Mouse (Mus musculus) heart, embryonic 16.5 days (tissue): ENCODE results near the gene Morf4l1. TPM values are rescaled to one million over a fixed set of nuclear protein-coding genes. Genes with fewer than 3 reads are reported as not detected.

Experiments used
- ATAC-seq: fragments of 200-750 bp; cut with Nextera tagmentation; replicated peaks from 2 replicates; pipeline ENCODE4 v1.8.0; 2017; ENCODE audit warnings: moderate number of reproducible peaks; ENCODE audit not compliant: insufficient read depth, low FRiP score; ENCODE audit errors: extremely low read depth
- H3K27ac ChIP-seq: fragments of 300-500 bp; sonication (generic); 2 replicates; pipeline ENCODE4 v1.5.1; 2014; ENCODE audit warnings: mild to moderate bottlenecking, low read length, control low read depth, moderate library complexity
- H3K27me3 ChIP-seq: fragments of 300-500 bp; sonication (generic); 2 replicates; pipeline ENCODE4 v1.6.1; 2014; ENCODE audit warnings: low read length, mixed read lengths; ENCODE audit not compliant: control insufficient read depth, insufficient read depth
- H3K36me3 ChIP-seq: fragments of 300-500 bp; sonication (generic); 2 replicates; pipeline ENCODE4 v1.6.1; 2014; ENCODE audit not compliant: control insufficient read depth, insufficient read depth
- H3K4me1 ChIP-seq: fragments of 300-500 bp; sonication (generic); 2 replicates; pipeline ENCODE4 v1.6.1; 2014; ENCODE audit warnings: low read length, mixed read lengths; ENCODE audit not compliant: control insufficient read depth, insufficient read depth
- H3K4me2 ChIP-seq: fragments of 300-500 bp; sonication (generic); 2 replicates; pipeline ENCODE4 v1.6.1; 2014; ENCODE audit warnings: low read depth, mild to moderate bottlenecking, control low read depth, low read length
- H3K4me3 ChIP-seq: fragments of 300-500 bp; sonication (generic); 2 replicates; pipeline ENCODE4 v1.5.1; 2014; ENCODE audit warnings: mild to moderate bottlenecking, control low read depth, low read length
- H3K9ac ChIP-seq: fragments of 300-500 bp; sonication (generic); 2 replicates; pipeline ENCODE4 v1.6.1; 2014; ENCODE audit warnings: low read length, control low read depth
- H3K9me3 ChIP-seq: fragments of 300-500 bp; sonication (generic); replicated peaks from 2 replicates; pipeline ENCODE4 v1.6.1; 2016; ENCODE audit warnings: low read length; ENCODE audit not compliant: control insufficient read depth
- whole genome bisulfite sequencing: fragments of 180-500 bp; shearing (Covaris S2); extraction: QIAGEN DNeasy Blood & Tissue Kit; methylation state at CpG from one replicate; pipeline ENCODE4 v1.1.7; 2014; 5-methylcytosine and 5-hydroxymethylcytosine counted together
- polyA plus RNA-seq: library from polyadenylated mRNA; unstranded; fragments of >200 nt; fragmentation: Nextera tagmentation; extraction: Ambion mirVana; gene quantifications from 2 replicates; pipeline ENCODE4 v1.2.1, GENCODE M21; 2015

The Morf4l1 gene
- polyA plus RNA-seq, 1 experiment from 2014 or later, result 363 TPM

- H3K9ac ChIP-seq, result no peak overlapping the region
- H3K27ac ChIP-seq, result no peak overlapping the region
- no peaks in the 10 kb centered on the region for H3K27me3 ChIP-seq
- ATAC-seq, result no peak
- peaks cover 8% of the 10 kb centered on the region for H3K4me1 ChIP-seq
- 79% methylated on average over 8 of the region's 8 CpGs for WGBS
- H3K9me3 ChIP-seq, result 0 out of 2 replicates have a peak, but pooled peaks cover 2% of the 10 kb centered on the region
- H3K36me3 ChIP-seq, result no peaks in the 10 kb centered on the region
- no peak overlapping the region for H3K4me2 ChIP-seq
- H3K4me3 ChIP-seq, result no peak overlapping the region
These were observed 20.9 kb upstream of the Morf4l1 start for GRCm38 (mm10) chr9:90135466-90135865.

DNA sequence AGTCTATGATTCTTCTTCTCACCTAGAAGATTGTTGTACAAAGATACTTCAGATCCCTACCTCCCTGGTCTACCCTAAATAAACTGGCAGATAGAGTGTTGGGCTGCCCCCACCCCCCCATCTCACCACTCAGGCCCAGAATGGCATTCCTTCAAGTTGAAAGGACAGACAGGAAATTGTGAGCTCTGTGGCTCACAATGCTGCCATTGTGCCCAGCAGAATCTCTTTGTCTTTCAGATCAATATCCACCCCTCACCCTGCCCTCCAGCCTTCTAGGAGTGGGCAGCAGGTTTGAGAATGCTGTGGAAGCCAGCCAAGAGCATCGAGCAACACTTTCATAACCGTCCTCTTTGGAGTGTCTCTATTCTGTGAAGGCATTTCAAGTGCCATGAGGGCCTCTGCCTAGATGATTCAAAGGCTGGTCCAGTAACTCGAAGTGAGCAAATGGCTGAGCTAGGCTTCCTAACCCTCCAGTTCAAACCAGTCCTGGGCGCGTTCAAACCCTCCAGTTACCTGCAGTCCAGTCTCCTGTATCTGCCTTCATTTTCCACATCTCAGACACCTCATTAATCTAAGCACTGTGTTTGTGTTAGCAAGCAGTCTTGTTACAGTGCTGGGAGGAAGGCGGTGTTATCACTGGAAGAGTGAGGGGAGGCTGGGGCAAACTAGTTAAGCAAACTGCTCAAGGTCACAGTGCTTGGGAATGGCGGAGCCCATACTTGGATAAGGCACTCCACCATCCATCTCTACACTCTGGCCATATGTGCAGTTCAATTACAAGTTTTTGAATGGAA lies 19.2 kb upstream of the Morf4l1 start:
- Histone ChIP-seq H3K4me2 (no peak overlapping the region), H3K27me3 (no peaks in the 10 kb centered on the region), H3K4me3 (no peak overlapping the region), H3K27ac (peak overlapping the region; percentile 77), H3K4me1 (peaks cover 9% of the 10 kb centered on the region), H3K9me3 (0 out of 2 replicates have a peak, but pooled peaks cover 2% of the 10 kb centered on the region), H3K36me3 (no peaks in the 10 kb centered on the region), H3K9ac (no peak overlapping the region)
- ATAC-seq, result peak; percentile 59; the same call in 1 of the 2 replicates
- WGBS, result 33% methylated on average over 7 of the region's 7 CpGs

GRCm38 (mm10) chr9:90128636-90129201 lies 14.1 kb upstream of the Morf4l1 start:
- H3K36me3 ChIP-seq, result no peaks in the 10 kb centered on the region
- H3K9me3 ChIP-seq, result no peaks in the 10 kb centered on the region
- H3K4me2 ChIP-seq, result no peak overlapping the region
- peak; percentile 28 for ATAC-seq
- H3K27me3 ChIP-seq, result no peaks in the 10 kb centered on the region
- H3K9ac ChIP-seq, result no peak overlapping the region
- WGBS, result 41% methylated on average over 6 of the region's 6 CpGs
- H3K4me3 ChIP-seq, result no peak overlapping the region
- H3K4me1 ChIP-seq, result peaks cover 15% of the 10 kb centered on the region
- H3K27ac ChIP-seq, result peak overlapping the region; percentile 76

DNA sequence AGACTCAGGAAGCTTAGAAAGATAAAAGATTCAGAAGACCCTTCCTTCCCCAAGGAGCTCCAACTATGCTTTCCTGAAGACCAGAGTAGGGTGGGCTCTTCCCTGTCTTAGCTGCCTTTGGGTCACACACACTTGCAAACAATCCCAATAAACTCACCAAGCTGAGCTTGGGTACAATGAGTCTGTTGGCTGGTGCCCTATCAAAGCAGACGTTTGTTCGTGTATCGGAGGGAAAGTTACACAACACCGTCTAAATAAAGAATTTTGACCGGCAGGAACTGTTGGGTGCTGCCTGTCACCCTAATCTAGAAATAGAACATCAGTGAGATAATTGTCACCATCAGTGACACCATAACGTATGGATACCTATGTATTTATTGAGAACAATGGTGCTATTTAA lies 12.6 kb upstream of the Morf4l1 start:
- peak overlapping the region; percentile 53 for H3K4me2 ChIP-seq
- H3K27me3 ChIP-seq, result no peaks in the 10 kb centered on the region
- H3K36me3 ChIP-seq, result no peaks in the 10 kb centered on the region
- no peak for ATAC-seq
- no peaks in the 10 kb centered on the region for H3K9me3 ChIP-seq
- peak overlapping the region; percentile 51 for H3K4me3 ChIP-seq
- 0 out of 2 replicates have a peak overlapping the region, but pooled peaks have one; percentile 4 for H3K27ac ChIP-seq
- peaks cover 18% of the 10 kb centered on the region for H3K4me1 ChIP-seq
- no peak overlapping the region for H3K9ac ChIP-seq
- 41% methylated on average over 6 of the region's 6 CpGs for WGBS

GRCm38 (mm10) chr9:90126260-90127010 lies 11.9 kb upstream of the Morf4l1 start:
- H3K27me3 ChIP-seq, result no peaks in the 10 kb centered on the region; the same call in 1 of the 2 replicates
- 2% methylated on average over 30 of the region's 30 CpGs for WGBS
- H3K9ac ChIP-seq, result peak overlapping the region; percentile 59; the same call in 1 of the 2 replicates

DNA sequence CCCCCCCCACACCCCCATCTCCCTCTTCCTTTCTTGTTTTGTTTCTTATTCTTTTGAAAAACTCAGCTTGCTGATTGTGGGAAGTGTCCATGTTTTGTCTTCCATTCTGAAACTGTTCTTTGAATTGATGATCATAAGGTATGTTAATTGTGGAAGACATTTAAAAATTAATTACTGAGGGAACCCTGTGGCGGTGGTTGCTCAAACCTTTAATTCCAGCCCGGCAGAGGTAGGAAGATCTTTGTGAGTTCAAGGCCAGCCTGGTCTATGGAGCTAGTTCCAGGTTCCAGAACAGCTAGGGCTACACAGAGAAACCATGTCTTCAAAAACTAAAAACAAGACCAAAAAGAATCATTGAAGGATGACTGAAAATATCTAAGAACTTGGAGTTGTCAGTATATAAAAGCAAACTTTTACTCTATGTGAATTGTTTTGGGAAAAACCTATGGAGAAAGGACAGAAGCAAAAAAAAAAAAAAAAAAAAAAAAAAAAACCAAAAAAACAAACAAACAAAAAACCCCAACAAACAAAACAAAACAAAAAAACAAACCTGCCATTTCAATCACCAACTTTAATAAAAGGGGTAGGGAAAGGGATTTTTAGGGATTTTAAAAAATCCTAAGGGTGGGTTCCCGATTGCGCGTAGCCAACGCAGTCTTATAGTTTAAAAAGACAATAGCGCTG lies 11.0 kb upstream of the Morf4l1 start:
- peak overlapping the region; percentile 59; the same call in 1 of the 2 replicates for H3K9ac ChIP-seq

More at GRCm38 (mm10) chr9:90126260-90127010, 11.9 kb upstream of the Morf4l1 start:
- peak overlapping the region; percentile 64 for H3K4me2 ChIP-seq
- peaks cover 20% of the 10 kb centered on the region for H3K4me1 ChIP-seq
- H3K9me3 ChIP-seq, result no peaks in the 10 kb centered on the region
- H3K27ac ChIP-seq, result 0 out of 2 replicates have a peak overlapping the region, but pooled peaks have one; percentile 4
- ATAC-seq, result peak; percentile 64
- peak overlapping the region; percentile 51 for H3K4me3 ChIP-seq
- no peaks in the 10 kb centered on the region for H3K36me3 ChIP-seq

GRCm38 (mm10) chr9:90124873-90125245 lies 10.3 kb upstream of the Morf4l1 start:
- Histone ChIP-seq H3K36me3 (no peaks in the 10 kb centered on the region), H3K9me3 (no peaks in the 10 kb centered on the region), H3K27me3 (no peaks in the 10 kb centered on the region; the same call in 1 of the 2 replicates), H3K9ac (no peak overlapping the region), H3K27ac (0 out of 2 replicates have a peak overlapping the region, but pooled peaks have one; percentile 5), H3K4me1 (peaks cover 20% of the 10 kb centered on the region), H3K4me2 (peak overlapping the region; percentile 23; the same call in 1 of the 2 replicates), H3K4me3 (no peak overlapping the region)
- ATAC-seq, result no peak; the same call in 1 of the 2 replicates
- WGBS, result 44% methylated on average over 8 of the region's 8 CpGs

More for the DNA sequence above, 11.0 kb upstream of the Morf4l1 start:
- Histone ChIP-seq H3K4me3 (peak overlapping the region; percentile 51), H3K27ac (no peak overlapping the region), H3K27me3 (no peaks in the 10 kb centered on the region; the same call in 1 of the 2 replicates), H3K9me3 (no peaks in the 10 kb centered on the region), H3K4me1 (peaks cover 20% of the 10 kb centered on the region), H3K36me3 (no peaks in the 10 kb centered on the region), H3K4me2 (peak overlapping the region; percentile 64)
- ATAC-seq, result no peak
- WGBS, result 27% methylated on average over 7 of the region's 7 CpGs

GRCm38 (mm10) chr9:90124156-90124872 lies 9.7 kb upstream of the Morf4l1 start:
- Histone ChIP-seq H3K27me3 (no peaks in the 10 kb centered on the region; the same call in 1 of the 2 replicates), H3K4me3 (no peak overlapping the region), H3K9ac (no peak overlapping the region), H3K27ac (0 out of 2 replicates have a peak overlapping the region, but pooled peaks have one; percentile 5), H3K36me3 (no peaks in the 10 kb centered on the region), H3K9me3 (no peaks in the 10 kb centered on the region), H3K4me2 (peak overlapping the region; percentile 23; the same call in 1 of the 2 replicates), H3K4me1 (peaks cover 20% of the 10 kb centered on the region)
- 48% methylated on average over 11 of the region's 11 CpGs for WGBS
- no peak for ATAC-seq
